Mouse (Mus musculus) c-Kit-negative CD71-positive TER-119-positive erythroid progenitor cells, embryonic 14.5 days (primary cell): ENCODE results near the gene Relt.
"Not testable (repeated sequence)": the region's sequence is repeated elsewhere in the genome, so short reads cannot be mapped to it uniquely, and the experiment has no call there.

Experiments used
- DNase-seq: peaks from one replicate; pipeline ENCODE4 v3.0.0-alpha.2; 2013; ENCODE audit warnings: low read depth, low spot score

The Relt gene

DNA sequence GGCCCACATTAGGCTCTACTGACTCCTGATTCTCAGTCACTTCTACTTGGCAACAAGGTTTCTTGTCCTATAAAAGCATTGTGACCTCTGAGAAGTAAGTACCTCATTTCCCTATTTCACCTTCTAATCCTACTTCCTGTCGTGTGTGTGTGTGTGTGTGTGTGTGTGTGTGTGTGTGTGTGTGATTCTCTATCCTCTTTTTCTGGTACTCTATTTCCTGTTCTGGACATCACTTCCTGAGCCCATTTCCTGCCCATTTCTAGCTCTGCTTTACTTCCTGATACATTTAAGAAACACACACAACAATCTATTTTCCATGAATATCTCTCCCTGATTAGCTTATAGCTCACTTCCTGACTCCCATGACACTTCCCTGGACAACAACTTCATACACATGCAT lies 12.6 kb upstream of the Relt start:
- DNase-seq: no peak

DNA sequence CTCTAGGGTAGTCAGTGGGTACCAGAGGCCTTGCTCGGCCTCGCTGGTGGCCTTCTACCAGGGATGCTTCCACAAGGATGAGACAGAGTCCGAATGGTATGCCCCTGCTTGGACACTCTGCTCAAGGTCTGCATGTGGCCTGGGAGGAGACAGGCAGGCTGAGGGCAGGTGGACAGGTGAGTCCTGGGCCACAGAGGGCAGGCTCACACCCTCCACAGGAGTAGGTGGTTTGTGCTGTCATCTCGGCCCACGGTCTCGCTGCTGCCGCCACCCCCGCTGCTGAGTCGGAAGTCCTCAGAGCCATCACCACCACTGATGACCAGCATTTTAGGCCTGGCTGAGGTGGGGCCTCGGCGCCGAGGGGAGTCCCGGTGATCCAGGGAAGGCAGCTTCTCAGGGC lies 10.0 kb upstream of the Relt start:
- DNase-seq: no peak

DNA sequence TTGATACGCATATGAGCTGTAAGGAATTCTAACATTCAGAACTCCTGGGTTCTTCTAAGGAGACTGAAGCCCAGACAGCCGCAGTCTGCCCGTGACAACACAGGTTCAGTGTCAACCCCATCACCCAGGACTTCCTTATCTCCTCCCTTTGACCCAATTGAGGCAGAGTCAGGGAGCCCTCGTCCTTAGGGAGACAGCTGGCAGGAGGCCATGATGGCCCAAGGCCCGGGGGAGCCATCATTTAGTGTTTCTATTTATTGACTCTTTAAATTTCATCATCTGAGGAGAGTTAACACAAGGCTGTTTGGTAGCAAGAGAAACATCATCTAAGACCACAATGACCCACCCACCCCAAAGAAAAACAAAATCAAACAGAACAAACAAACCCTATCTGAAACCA lies 8.6 kb upstream of the Relt start:
- no peak for DNase-seq

DNA sequence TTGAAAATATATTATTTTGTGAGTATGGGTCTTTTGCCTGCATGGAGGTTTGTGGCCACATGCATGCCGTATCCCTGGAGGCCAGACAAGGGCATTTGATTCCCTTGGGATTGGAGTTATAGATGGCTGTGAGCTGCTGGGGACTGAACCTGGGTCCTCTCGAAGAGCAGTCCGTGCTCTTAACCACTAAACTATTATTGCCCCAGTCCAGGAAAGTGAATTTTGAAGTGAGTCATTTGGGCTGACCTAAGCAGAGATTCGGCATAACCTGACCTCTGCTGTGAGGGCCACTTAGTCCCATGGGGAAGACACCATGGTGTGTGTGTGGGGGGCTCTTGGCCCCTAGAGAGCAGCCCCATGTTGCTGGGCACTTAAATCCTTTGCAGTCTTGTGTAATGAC lies 8.1 kb upstream of the Relt start:
- no peak for DNase-seq

DNA sequence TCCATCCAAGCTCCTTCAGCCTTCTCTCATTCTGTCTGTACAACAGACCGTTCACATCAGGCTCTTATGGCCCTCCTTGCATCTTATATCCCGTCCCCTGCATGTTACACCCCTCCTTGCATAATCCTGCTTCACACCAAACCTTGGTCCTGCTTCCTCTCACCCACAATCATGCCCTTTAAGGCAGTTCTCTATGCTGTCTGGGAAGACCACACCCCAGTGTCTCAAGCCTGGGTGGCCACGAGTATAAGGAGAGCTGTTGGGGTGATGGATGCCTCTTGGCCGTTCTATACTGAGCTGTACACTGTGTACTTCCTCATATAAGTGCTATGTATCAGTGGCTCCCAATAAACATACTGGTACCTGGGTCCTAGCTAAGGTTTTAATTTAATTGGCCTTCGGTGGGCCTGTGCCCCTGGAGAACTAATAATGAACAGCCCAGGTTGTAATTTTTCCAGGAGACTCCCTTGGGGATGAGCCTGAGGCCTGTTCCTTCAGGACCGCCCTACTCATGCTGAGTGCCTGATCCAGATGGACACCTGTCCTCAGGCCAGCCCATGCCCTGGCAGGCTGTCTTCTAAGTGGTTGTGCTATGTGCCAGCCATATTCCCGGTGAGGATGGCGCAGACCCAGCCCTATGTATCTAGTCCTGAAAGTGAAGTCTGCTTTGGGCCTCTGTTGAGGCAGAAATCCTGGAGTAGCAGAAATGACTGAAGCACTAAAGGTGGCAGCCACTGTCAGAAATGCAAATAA lies 6.8 kb upstream of the Relt start:
- no peak for DNase-seq

DNA sequence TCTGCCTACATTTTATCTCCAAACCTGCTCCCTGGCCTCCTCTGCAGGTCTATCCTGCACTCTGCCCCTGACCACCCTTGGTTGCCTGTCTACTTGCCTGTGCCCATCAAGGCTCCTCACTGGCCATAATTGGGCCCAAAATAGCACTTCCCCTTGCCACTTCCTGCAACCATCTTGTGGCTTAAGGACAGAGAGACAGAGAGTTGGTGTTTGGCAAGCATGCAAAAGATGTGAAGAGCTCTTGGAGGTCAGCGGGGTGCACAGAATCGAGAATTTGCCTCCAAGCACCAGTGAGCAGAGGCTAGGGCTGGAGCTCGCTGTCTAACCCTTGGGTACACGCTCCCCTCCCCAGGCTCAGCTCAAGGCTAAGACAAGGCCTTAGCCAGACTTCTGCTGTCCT lies 5.3 kb upstream of the Relt start:
- DNase-seq: no peak

DNA sequence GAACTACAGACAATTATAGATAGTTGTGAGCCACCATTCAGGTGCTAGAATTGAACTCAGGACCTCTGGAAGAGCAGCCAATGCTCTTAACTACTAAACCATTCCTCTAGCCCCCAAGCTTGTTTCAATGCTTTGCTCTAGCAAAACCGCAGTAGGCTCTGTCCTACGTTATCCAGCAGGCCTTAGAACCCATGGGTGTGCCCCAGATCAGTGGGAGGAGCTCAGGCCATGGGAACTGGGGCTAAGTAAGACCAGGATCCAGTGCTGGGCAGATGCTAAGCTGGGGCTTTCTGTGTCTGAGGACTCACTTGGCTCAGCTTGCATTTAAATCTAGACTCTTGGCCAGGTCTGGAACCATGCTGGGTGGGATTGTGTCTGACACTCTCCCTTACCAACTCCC lies 4.3 kb upstream of the Relt start:
- DNase-seq: peak; percentile 46

DNA sequence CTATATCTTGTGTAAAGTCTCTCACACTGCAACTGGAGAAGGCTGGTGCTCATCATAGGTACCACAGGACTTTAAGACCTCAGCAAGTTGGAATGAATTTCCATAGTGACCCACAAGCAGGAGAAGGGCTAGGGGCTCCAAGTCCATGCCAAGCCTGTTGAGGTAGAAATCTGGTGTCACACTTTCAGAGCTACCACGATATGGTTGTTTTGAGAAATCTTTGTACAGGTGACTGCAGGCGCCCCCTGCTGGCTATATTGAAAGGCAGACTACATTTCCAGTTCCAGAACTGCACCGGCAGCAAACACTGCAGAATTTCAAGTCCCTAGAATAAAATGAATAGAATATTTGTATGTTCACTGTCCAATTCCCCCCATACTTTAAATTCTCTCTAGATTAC lies 3.4 kb upstream of the Relt start:
- DNase-seq: peak; percentile 69

DNA sequence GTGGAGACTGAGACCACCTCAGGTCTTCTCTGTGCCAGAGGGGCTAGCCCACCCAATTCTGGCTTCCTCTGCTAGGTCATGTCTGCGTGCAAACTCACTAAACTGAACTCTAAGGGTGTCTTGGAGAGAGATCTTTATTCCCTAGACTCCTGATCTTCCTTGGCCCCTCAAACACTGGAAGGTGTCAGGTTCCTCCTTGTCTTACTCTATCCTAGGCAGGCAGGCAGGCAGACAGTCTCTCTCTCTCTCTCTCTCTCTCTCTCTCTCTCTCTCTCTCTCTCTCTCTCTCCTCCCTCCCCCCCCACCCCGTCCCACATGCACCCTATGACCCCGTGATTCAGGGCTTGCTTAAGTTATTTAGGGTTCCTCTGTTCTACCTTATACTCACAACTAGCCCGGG lies 893 bp downstream of the Relt start:
- no peak for DNase-seq

DNA sequence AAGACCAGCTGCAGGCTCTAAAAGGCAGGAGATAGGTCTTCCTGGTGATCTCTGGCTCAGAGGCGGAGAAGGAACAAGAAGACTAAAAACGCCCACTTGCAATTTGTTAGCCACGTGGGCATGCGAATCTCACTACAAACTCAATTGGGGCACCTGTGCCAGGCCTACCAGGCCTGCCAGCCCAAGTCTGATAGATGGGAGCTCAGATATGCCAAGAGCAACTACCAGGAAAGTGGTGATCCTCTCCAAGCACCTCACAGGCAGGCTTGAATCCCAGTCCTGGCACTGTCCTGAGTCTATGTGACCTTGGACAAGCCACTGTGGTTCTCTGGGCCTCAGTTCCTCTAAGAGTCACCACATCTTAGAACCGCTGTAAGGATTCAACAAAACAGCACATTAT lies 2.0 kb downstream of the Relt start:
- DNase-seq: no peak

DNA sequence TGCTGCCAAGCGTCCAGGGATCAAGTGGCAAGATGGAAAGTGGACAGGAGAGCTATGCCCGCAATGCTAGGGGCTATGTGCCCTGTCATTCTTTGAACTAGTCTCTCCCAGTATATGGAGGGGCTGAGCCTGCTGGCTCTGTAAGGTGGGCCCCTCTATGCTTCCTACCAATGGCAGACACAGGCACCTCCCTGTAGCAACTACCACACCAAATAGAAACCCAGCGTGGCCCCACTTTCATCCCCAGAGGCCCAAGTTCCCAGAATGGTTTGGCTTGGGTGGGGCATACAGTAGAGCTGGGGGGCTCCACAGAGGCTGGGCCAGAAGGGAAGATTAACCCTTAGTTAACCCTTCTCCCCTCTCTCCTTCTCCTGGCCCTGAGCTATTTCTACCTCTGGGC lies 2.8 kb downstream of the Relt start:
- DNase-seq: no peak

DNA sequence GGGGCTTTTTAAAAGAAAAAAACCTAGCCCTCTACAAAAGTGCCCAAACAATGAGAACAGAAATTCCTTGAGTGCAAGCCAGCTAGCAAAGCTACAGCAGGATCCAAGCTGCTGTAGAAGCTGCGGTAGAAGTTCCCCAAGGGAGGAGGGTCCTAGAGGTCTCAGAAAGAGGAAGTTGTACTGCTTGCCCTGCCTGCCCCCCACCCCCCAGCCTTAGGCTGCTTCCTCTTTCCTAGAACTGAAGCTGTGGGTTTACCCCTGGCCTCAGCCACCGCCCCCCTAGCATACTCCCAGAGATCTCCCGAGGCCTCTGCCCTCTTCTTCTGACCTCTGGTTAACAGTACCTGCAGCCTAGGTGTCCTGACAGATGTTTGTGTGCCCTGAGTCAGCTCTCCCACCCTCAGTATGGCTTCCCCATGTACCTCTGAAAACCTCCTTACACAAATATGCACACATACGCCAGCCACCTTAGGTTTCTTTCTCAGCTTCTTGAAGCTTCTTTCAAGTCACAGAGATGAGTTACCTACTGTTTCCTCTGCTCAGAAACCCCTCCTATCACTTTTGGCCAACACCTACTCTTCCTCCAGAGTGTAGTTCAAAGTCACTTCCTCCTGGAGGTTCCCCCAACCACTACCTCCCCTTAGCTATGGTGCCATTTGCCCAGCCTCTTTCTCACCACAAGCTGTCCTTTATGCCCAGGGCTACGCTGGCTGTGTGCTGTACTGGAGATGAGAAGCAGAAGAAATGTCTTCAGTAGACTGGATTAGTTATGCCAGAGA lies 7.3 kb downstream of the Relt start:
- DNase-seq: no peak

DNA sequence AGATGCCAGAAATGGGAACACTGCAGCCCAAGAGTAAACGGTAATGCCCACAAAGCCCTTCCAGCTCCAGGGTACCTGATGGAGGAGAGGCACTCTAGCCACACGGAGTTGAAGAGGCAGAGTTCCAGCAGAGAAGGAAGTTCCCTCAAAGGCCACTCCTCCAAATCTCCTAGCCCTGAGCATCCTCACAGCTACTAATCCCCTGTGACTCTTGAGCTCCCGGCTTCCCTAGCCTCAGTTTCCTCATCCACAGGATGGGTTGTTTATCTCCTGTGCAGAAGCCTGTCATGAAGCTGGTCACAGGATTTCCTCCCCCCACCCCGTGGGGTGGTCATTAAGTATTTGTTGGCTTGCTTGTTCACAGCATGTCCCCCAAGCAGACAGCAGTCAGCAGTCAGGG lies 7.9 kb downstream of the Relt start:
- no peak for DNase-seq

DNA sequence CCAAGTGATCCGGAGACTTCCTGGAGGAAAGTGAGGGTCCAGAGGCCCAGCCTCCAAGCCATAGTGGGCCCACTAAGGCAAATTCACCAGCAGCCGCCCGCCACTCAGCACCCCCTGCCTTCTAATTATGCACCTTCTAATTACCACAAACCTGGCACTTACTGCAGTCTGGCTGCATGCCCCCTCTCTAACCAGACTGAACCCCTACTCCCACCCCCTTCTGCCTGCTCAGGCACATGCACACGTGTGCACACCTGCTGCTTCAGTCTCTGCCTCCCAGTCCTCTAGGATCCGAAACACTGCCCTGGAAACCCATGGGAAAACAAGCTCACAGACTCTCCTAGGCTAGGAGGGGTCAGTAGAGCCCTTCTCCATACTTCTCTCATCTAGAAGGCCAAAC lies 8.4 kb downstream of the Relt start:
- DNase-seq: no peak

DNA sequence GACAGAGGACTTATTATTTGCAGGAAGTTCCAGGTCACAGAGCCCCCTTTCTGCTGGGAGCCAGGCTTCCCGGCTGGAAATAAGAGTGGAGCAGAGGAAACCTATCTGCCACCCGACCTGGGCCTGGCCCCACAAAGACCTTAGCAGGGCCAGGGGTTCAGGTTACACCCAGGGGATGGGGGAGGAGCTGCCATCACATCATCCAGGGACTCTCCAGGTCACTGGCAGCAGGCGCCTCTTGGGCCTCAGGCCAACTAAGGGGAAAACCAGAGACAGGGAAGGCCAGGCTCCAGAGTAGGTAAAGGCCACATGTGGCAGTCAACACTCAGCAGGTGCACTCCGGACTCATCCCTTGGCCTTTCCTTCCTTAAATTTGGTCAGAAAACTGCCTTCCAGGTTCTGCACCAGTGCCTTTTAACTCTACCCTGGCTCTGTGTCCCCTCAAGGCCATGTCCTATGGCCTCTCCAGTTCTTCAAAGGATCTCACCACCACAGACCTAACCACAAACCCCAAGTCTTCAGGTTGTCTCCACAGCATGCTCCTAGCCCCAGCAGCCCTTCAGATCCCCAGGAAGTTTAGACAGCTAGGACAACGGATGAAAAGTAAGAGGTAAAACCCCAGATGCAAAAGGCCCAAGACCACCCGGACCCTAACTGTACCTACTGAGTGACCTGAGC lies 9.0 kb downstream of the Relt start:
- no peak for DNase-seq

DNA sequence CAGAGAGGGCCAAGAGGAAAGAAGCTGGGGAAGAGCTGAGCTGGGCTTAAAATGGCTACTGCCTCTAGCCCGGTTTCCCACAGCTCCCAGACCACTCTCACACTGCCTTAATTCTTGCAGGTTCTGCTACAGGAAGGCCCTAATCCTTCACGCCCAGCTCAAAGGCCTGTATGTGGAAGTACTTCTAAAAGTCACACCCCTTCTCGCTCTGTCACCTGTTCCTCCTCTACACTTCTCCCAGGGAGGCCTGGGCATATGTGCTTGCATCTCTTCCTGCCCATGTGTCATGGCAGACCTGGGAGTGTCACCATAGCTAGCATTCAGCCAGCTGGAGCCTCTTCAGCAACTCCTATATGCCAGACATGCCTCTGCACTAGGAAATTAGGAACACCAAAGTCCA lies 9.8 kb downstream of the Relt start:
- no peak for DNase-seq

DNA sequence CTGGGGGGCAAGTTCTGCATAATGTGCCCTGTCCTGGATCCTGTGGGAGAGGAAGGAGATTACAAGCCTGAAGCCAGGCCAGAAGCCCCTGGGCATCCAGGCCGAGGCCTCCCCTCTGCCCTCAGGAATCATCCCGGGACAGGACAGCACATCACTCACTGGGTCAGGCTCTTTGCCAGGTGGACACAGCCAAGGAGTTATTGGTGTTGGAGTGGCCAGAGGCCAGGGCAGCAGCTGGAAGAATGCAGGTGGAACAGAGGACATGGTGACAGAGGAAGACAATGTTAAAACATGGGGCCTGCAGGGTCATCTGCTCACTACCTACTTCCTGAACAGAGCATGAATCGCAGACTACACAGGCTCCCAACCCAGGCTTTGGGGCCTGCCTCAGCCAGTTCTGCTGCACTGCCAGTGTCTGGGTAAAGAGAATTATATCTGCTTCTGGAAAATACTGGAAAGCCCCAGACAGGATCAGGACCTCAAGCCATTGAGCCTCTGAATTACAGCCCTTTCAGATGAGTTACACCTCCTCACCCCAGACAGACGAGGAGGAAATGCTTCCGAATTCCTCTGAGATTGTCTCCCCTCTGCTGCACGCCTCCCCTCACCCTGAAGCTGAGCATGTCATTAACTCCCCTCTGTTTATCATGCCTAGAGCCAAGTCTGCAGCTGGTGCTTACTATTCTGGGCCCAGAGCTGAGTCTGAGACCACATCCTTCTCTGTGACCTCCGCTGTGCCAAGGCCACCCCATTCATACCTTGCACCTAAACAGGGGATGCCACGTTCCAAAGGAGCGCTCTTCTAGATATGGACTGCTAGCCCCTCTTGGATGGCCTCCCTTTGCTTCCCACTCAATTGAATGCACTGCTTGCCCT lies 11.5 kb downstream of the Relt start:
- DNase-seq: no peak

DNA sequence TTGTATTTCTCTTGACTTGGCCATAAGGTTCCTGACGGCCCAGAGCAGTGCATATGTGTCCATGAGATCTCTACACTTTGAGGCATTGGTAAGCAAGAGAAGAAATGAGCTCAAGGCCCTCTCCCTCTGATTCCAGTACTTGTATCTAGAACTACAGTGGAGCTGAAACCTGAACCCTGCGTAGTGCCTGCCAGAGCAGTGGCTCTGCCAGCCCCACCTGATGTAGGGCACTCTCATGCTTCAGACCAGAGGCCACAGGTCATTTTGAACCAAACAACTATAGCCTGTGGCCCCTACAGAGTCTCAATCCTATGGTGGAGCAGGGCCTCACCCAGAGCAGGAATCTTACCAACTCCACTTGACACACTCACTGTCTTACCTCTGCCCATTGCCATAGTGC lies 13.7 kb downstream of the Relt start:
- DNase-seq: no peak

DNA sequence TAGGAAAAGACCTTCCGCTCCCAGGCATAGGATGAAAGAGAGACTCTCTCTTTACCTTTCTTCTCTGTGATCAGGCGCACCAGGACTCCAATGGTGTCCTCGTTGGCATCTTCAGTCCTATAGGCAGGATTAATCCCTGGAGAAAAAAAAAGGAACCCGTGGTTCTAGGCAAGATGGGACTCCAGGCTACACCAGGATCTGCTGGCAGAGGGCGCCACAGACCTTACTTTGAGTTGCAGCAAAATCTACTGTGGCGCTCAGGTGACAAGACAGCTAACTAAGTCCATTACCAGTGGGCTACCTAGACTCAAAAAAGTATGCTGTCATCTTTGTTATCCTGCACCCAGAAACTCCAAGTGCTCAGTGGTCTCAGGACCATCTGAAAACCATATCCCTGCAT lies 14.5 kb downstream of the Relt start:
- peak; percentile 43 for DNase-seq

DNA sequence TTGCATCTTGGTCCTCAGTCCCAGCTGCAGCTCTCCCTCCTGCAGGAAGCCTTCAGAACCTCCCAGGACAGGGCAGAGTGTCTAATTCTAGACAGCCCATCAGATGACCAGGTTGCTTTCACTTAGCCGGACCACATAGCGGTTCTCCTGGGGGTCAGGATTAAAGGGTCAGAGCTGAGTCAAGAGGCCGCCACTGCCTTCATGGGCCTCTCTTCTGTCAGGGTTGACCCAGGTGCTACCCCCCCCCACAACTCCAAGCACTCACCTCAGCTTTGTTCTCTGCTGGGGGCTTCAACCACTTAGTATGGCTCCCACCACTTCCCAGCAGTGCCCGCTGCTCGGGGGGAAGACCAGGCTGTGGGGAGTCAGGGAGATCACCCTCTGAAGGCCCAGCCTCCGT lies 16.1 kb downstream of the Relt start:
- no peak for DNase-seq

DNA sequence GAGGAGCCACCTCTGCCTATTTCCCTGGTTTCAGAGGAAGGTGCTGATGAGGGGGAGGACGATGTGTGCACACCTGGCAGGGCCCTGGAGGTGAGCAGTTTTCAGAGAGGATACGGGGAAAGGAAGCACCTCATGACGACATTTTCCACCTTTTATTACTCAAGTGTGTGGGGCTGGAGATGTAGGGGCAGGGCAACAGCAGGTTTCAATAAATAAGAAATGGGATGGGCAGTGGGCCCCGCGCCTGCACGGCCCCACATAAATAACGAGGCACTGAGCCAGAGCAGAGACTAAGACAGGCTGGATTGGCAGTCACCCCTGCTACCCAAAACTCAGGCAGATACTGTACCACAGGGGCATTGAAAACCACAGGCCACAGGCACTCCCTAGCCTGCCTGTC lies 17.2 kb downstream of the Relt start:
- DNase-seq: not testable (repeated sequence)

DNA sequence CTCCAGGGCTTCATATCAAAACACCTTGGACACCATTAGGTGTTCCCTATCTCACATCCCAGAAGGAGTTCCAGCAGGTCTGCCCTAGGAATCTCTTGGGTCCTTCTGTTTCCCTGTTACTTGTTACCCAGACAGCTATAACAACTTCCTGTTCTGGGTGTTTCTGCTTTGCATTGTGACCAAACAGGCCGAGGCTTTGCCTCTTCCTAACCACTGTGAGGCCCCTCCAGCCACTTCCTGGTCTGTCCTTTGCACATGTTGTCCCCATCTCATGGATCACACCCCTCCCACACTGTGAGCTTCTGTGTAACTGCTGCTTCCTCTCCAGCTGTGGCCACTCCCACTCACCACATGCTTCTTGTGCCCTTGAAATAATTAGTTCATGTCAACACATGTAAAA lies 17.8 kb downstream of the Relt start:
- DNase-seq: peak; percentile 53
